Mouse (Mus musculus) CH12.LX (cell line): ENCODE results near the gene Pdia3. TPM values are rescaled to one million over a fixed set of nuclear protein-coding genes. Genes with fewer than 3 reads are reported as not detected.

ENCODE experiments used
- DNase-seq: peaks from one replicate; pipeline ENCODE4 v3.0.0-alpha.2; 2013; ENCODE audit errors: extremely low read depth
- H3K27ac ChIP-seq: 2 replicates; pipeline ENCODE4 v1.5.1; 2012; ENCODE audit warnings: low read depth, mild to moderate bottlenecking, control low read depth, moderate library complexity; ENCODE audit not compliant: insufficient read depth
- H3K27me3 ChIP-seq: replicated peaks from 2 replicates; pipeline ENCODE3; 2012; ENCODE audit warnings: inconsistent platforms
- H3K36me3 ChIP-seq, 2 experiments: replicated peaks in 1 of 2; 2 replicates each; pipeline versions ENCODE3 to v1.6.1; 2012; ENCODE audit warnings: inconsistent platforms in 1 of 2, low read length in 1 of 2, mild to moderate bottlenecking in 1 of 2, mixed read lengths in 1 of 2, moderate library complexity in 1 of 2; ENCODE audit not compliant: control insufficient read depth in 1 of 2, insufficient read depth in 1 of 2
- H3K4me1 ChIP-seq, 2 experiments: 2 replicates each; pipeline ENCODE4 v1.6.1; 2012; ENCODE audit warnings: inconsistent platforms in 1 of 2, moderate library complexity in 1 of 2; ENCODE audit not compliant: insufficient read depth in 2 of 2, control insufficient read depth in 1 of 2
- H3K4me2 ChIP-seq: 2 replicates; pipeline ENCODE4 v1.6.1; 2012; ENCODE audit warnings: low read depth, mild to moderate bottlenecking, control low read depth; ENCODE audit not compliant: poor library complexity, insufficient read depth, severe bottlenecking
- H3K4me3 ChIP-seq, 3 experiments: fragments of 150-350 bp in 1 of 3; sonication (generic) in 1 of 3; replicated peaks in 1 of 3; 2 replicates each; pipeline versions ENCODE3 to v1.5.1; 2011 to 2012; ENCODE audit warnings: low read depth in 2 of 3, low read length in 2 of 3, mild to moderate bottlenecking in 2 of 3, moderate library complexity in 2 of 3, control low read depth in 1 of 3, improper control_type of control experiment in 1 of 3, inconsistent platforms in 1 of 3, mixed read lengths in 1 of 3; ENCODE audit not compliant: poor library complexity in 1 of 3
- H3K79me2 ChIP-seq: replicated peaks from 2 replicates; pipeline ENCODE4 v1.6.1; 2012; ENCODE audit warnings: mild to moderate bottlenecking, moderate library complexity; ENCODE audit not compliant: control insufficient read depth, poor library complexity, insufficient read depth, severe bottlenecking; ENCODE audit errors: extremely low read depth
- H3K9ac ChIP-seq: 2 replicates; pipeline ENCODE4 v1.6.1; 2012; ENCODE audit warnings: low read depth, mild to moderate bottlenecking, control low read depth, moderate library complexity; ENCODE audit not compliant: insufficient read depth
- H3K9me3 ChIP-seq: replicated peaks from 2 replicates; pipeline ENCODE3; 2012; ENCODE audit warnings: low read length, inconsistent platforms, mixed read lengths
- CHD1 ChIP-seq: IDR thresholded peaks from 2 replicates; pipeline ENCODE4 v1.6.1; 2012; ENCODE audit warnings: low read depth, low read length, improper control_type of control experiment, inconsistent platforms
- CHD2 ChIP-seq: IDR thresholded peaks from 2 replicates; pipeline ENCODE4 v1.6.1; 2011; ENCODE audit warnings: low read length, improper control_type of control experiment
- CTCF ChIP-seq, 2 experiments: IDR thresholded peaks in 1 of 2; conservative IDR thresholded peaks in 1 of 2; 2 replicates each; pipeline ENCODE4 v1.5.1; 2011 to 2012; ENCODE audit warnings: low read depth in 2 of 2, low read length in 2 of 2, improper control_type of control experiment in 1 of 2, inconsistent platforms in 1 of 2, mild to moderate bottlenecking in 1 of 2, moderate library complexity in 1 of 2
- E2F4 ChIP-seq: IDR thresholded peaks from 2 replicates; pipeline ENCODE4 v1.6.1; 2011; ENCODE audit warnings: low read depth, low read length, improper control_type of control experiment; ENCODE audit not compliant: insufficient replicate concordance
- ELF1 ChIP-seq: IDR thresholded peaks from 2 replicates; pipeline ENCODE4 v1.6.1; 2014; ENCODE audit warnings: low read depth, mild to moderate bottlenecking, inconsistent platforms, low read length, improper control_type of control experiment
- EP300 ChIP-seq: IDR thresholded peaks from 2 replicates; pipeline ENCODE4 v1.6.1; 2011; ENCODE audit warnings: low read length, improper control_type of control experiment
- HCFC1 ChIP-seq: IDR thresholded peaks from 2 replicates; pipeline ENCODE4 v1.6.1; 2012; ENCODE audit warnings: low read depth, mild to moderate bottlenecking, inconsistent platforms, low read length, improper control_type of control experiment
- IRF4 ChIP-seq: IDR thresholded peaks from 2 replicates; pipeline ENCODE4 v1.6.1; 2014; ENCODE audit warnings: low read depth, mild to moderate bottlenecking, inconsistent platforms, low read length, improper control_type of control experiment
- JUN ChIP-seq: IDR thresholded peaks from 2 replicates; pipeline ENCODE4 v1.6.1; 2011; ENCODE audit warnings: low read depth, mild to moderate bottlenecking, low read length, improper control_type of control experiment, moderate library complexity; ENCODE audit not compliant: insufficient read depth
- KAT2A ChIP-seq: IDR thresholded peaks from 2 replicates; pipeline ENCODE4 v1.6.1; 2012; ENCODE audit warnings: low read length, improper control_type of control experiment, inconsistent platforms; ENCODE audit not compliant: insufficient replicate concordance
- MAFK ChIP-seq: IDR thresholded peaks from 2 replicates; pipeline ENCODE4 v1.6.1; 2011; ENCODE audit warnings: low read length, improper control_type of control experiment; ENCODE audit not compliant: insufficient replicate concordance
- MAZ ChIP-seq: IDR thresholded peaks from 2 replicates; pipeline ENCODE4 v1.6.1; 2012; ENCODE audit warnings: low read depth, mild to moderate bottlenecking, inconsistent platforms, low read length, improper control_type of control experiment, moderate library complexity
- MEF2A ChIP-seq: IDR thresholded peaks from 2 replicates; pipeline ENCODE4 v1.6.1; 2014; ENCODE audit warnings: low read depth, mild to moderate bottlenecking, inconsistent platforms, low read length, improper control_type of control experiment, borderline replicate concordance
- MXI1 ChIP-seq: IDR thresholded peaks from 2 replicates; pipeline ENCODE4 v1.6.1; 2011; ENCODE audit warnings: mild to moderate bottlenecking, low read depth, low read length, improper control_type of control experiment
- MYC ChIP-seq: IDR thresholded peaks from 2 replicates; pipeline ENCODE4 v1.6.1; 2011; ENCODE audit warnings: low read depth, mild to moderate bottlenecking, improper control_type of control experiment, low read length
- NELFE ChIP-seq: IDR thresholded peaks from 2 replicates; pipeline ENCODE4 v1.6.1; 2011; ENCODE audit warnings: low read depth, low read length, improper control_type of control experiment
- NRF1 ChIP-seq: IDR thresholded peaks from 2 replicates; pipeline ENCODE4 v1.6.1; 2014; ENCODE audit warnings: low read depth, mild to moderate bottlenecking, inconsistent platforms, low read length, improper control_type of control experiment, moderate library complexity
- PAX5 ChIP-seq: IDR thresholded peaks from 2 replicates; pipeline ENCODE4 v1.6.1; 2012; ENCODE audit warnings: low read length, inconsistent platforms, mixed read lengths
- POLR2A ChIP-seq: IDR thresholded peaks from 2 replicates; pipeline ENCODE4 v1.6.1; 2011; ENCODE audit warnings: low read depth, mild to moderate bottlenecking, improper control_type of control experiment, low read length
- RAD21 ChIP-seq: IDR thresholded peaks from 2 replicates; pipeline ENCODE4 v1.6.1; 2011; ENCODE audit warnings: low read depth, mild to moderate bottlenecking, low read length, improper control_type of control experiment, moderate library complexity
- TBP ChIP-seq: conservative IDR thresholded peaks from 2 replicates; pipeline ENCODE4 v1.6.1; 2011; ENCODE audit warnings: low read depth, low read length, improper control_type of control experiment
- USF1 ChIP-seq: IDR thresholded peaks from 2 replicates; pipeline ENCODE4 v1.6.1; 2014; ENCODE audit warnings: low read depth, mild to moderate bottlenecking, inconsistent platforms, low read length, improper control_type of control experiment
- USF2 ChIP-seq: conservative IDR thresholded peaks from 2 replicates; pipeline ENCODE4 v1.6.1; 2011; ENCODE audit warnings: low read depth, low read length, improper control_type of control experiment
- ZC3H11A ChIP-seq: IDR thresholded peaks from 2 replicates; pipeline ENCODE4 v1.6.1; 2012; ENCODE audit warnings: low read depth, mild to moderate bottlenecking, inconsistent platforms, low read length, improper control_type of control experiment
- ZKSCAN1 ChIP-seq: IDR thresholded peaks from 2 replicates; pipeline ENCODE4 v1.6.1; 2012; ENCODE audit warnings: low read depth, inconsistent platforms, low read length, improper control_type of control experiment, borderline replicate concordance
- ZMIZ1 ChIP-seq: IDR thresholded peaks from 2 replicates; pipeline ENCODE4 v1.6.1; 2012; ENCODE audit warnings: low read depth, mild to moderate bottlenecking, inconsistent platforms, low read length, improper control_type of control experiment
- dilution Hi-C: fragments of 300-500 bp; cut with MboI; formaldehyde crosslinking; loops from 2 replicates; pipeline ENCODE4 v1.14.3; 2020; ENCODE audit warnings: low sequenced_read_pairs; ENCODE audit not compliant: extremely low pct_unique_long_range_greater_than_20kb, extremely low pct_ligation_motif_present
- in situ Hi-C: fragments of 300-500 bp; cut with MboI; formaldehyde crosslinking; loops from 3 replicates; pipeline ENCODE4 v1.14.3; 2019; ENCODE audit warnings: low sequenced_read_pairs, low pct_ligation_motif_present, low pct_unique_long_range_greater_than_20kb, mixed read lengths
- polyA plus RNA-seq: library from polyadenylated mRNA; unstranded; fragments of >175 nt; gene quantifications from 2 replicates; pipeline ENCODE4 v1.2.1, GENCODE M21; 2012; ENCODE audit warnings: low read depth; ENCODE audit not compliant: insufficient read length
- total RNA-seq, 2 experiments: library from RNA; depleted of rRNA; stranded (reverse); fragments of 300-350 nt in 1 of 2; fragments of >200 nt in 1 of 2; gene quantifications; 2 replicates each; pipeline ENCODE4 v1.2.3; 2012 to 2014

The Pdia3 gene
- total and polyA plus RNA-seq, 3 experiments = 54.5 to 406 (median 169) TPM

GRCm38 (mm10) chr2:121452990-121453389 is 39.4 kb downstream of the Pdia3 start, which contains the start of gene Hypk:
Hypk (plus strand) TSS chr2:121453290.
- H3K4me3 ChIP-seq = no peak within 1 kb of the TSS
- H3K4me2 ChIP-seq = no peak within 1 kb of the TSS
- H3K27me3 ChIP-seq = peaks cover 1% of the 10 kb centered on the region
- no peak for DNase-seq
- peaks cover 10% of the 10 kb centered on the region for H3K79me2 ChIP-seq
- TF ChIP-seq MEF2A (no peak), NRF1 (no peak), ZMIZ1 (no peak), JUN (no peak), E2F4 (no peak), HCFC1 (no peak), MXI1 (no peak), ZKSCAN1 (no peak), MYC (no peak), NELFE (no peak), MAZ (no peak), ZC3H11A (no peak), IRF4 (no peak), POLR2A (no peak)
- peaks cover 5 to 34% of the 10 kb centered on the region in 2 experiments for H3K4me1 ChIP-seq
- H3K36me3 ChIP-seq = peaks cover 7 to 40% of the 10 kb centered on the region in 2 experiments
- in situ Hi-C loops (no loop called here), dilution Hi-C loops (no loop called here)
- no peaks in the 10 kb centered on the region for H3K9me3 ChIP-seq
- H3K9ac ChIP-seq = no peak within 1 kb of the TSS
- no peak within 1 kb of the TSS for H3K27ac ChIP-seq

GRCm38 (mm10) chr2:121453917-121454316 is 40.3 kb downstream of the Pdia3 start:
- Histone ChIP-seq H3K4me2 (no peak overlapping the region), H3K36me3 (peaks cover 9 to 47% of the 10 kb centered on the region in 2 experiments)
- TF ChIP-seq KAT2A = no peak
- no peak for TF ChIP-seq MEF2A
- no peak for TF ChIP-seq MAFK
- TF ChIP-seq TBP = no peak
- no peak for TF ChIP-seq CHD1
- TF ChIP-seq ELF1 = no peak
- TF ChIP-seq RAD21 = no peak
- TF ChIP-seq CHD2 = no peak
- TF ChIP-seq USF1 = no peak
- no peak for TF ChIP-seq EP300
- no peak for TF ChIP-seq CTCF (conservative IDR thresholded peaks at IDR 0.05 in 1 of 2, IDR thresholded peaks at IDR 0.05 in 1 of 2; ENCODE audit: low read depth in 2 of 2, low read length in 2 of 2)
- no peak for TF ChIP-seq PAX5
- no peak for TF ChIP-seq USF2
- no peak for TF ChIP-seq ZKSCAN1
- TF ChIP-seq MAZ = no peak
- no peak for TF ChIP-seq IRF4
- TF ChIP-seq, all 38 proteins: peak for 0
- dilution Hi-C loops = no loop called here
- no peak overlapping the region for H3K9ac ChIP-seq
- H3K4me3 ChIP-seq = no peak overlapping the region
- in situ Hi-C loops = no loop called here
- peaks cover 5 to 36% of the 10 kb centered on the region in 2 experiments for H3K4me1 ChIP-seq
- no peak for DNase-seq
- no peak overlapping the region for H3K27ac ChIP-seq
- H3K79me2 ChIP-seq = peaks cover 10% of the 10 kb centered on the region
- H3K9me3 ChIP-seq = no peaks in the 10 kb centered on the region
- no peaks in the 10 kb centered on the region for H3K27me3 ChIP-seq
